In the genomic region with DNA sequence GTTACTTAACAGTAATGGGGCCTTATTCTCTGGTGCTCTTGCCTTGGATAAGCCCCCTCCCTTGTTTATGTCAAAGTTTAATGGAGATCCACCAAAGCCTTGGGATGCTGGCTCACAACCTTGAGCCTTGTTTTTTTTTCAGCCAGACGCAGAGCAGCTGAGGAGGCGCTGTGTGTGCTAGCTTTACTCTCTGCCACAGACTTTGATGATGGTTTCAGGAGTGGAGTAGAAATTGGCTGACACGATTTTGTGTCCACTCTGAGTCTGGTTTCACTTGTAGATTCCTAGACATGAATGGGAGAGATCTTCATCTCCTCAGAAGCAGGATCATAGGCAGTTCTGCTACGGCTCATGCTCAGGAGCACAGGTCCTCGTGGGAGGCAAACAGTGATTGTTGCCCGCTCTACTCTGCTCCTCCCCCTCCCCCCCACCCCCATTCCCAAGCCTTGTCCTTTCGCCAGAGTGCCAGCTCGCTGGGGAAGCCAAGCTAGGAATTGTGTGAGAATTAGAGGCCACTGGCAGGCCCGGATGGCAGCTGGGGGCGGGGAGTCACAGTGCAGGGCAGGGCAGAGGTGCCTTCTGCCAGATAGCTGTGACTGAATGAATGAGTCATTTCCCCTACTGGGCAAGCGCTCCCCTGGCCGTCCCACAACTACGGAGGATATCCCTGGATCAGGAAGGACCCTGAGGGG, we compare ENCODE assay signal across 8 mouse cellular contexts. TPM values are rescaled to one million over a fixed set of nuclear protein-coding genes. Genes with fewer than 3 reads are reported as not detected.
DNase-seq lines count a peak whose midpoint lies in the region; ATAC-seq and TF ChIP-seq lines count a peak whose summit lies in the region.

No protein-coding gene starts in this region.

- H3K4me2 ChIP-seq in forebrain, embryonic 11.5 days (ENCODE audit: low read depth, low read length, severe bottlenecking): peak overlapping the region; percentile 83

- peak; percentile 51 for ATAC-seq in forebrain, embryonic 11.5 days (replicated peaks; ENCODE audit: low FRiP score)

- intact Hi-C loops in heart, postnatal 25 days (cut with DNase I): loop anchor here (5.0 kb wide), 2 partner anchors 65 to 105 kb away; a partner anchor contains a TSS

- peak overlapping the region; percentile 41 for H3K4me3 ChIP-seq in bone marrow macrophage, adult 2 months (ENCODE audit: insufficient read depth, low read length)
- H3K4me3 ChIP-seq in forebrain, embryonic 11.5 days (ENCODE audit: low read depth, low read length): peak overlapping the region; percentile 38
- peak overlapping the region; percentile 38 for H3K4me3 ChIP-seq in limb, embryonic 10.5 days
- H3K4me3 ChIP-seq in thymus, adult 2 months (ENCODE audit: control insufficient read depth, insufficient read depth, low read length): no peak overlapping the region

- WGBS in forebrain, embryonic 11.5 days: 2% methylated on average over 13 of the region's 13 CpGs
- under 1% methylated on average over 13 of the region's 13 CpGs for WGBS in limb, embryonic 10.5 days
- WGBS in thymus, adult 2 months: 24% methylated on average over 13 of the region's 13 CpGs

- no peak for TF ChIP-seq POLR2A in bone marrow macrophage, adult 2 months (IDR thresholded peaks at IDR 0.05; ENCODE audit: borderline replicate concordance, low read depth, low read length)
- no peak for TF ChIP-seq POLR2A in thymus, adult 2 months (IDR thresholded peaks at IDR 0.05; ENCODE audit: control insufficient read depth, extremely low read depth, insufficient read depth, low read length, poor library complexity)

- no peaks in the 10 kb centered on the region for H3K9me3 ChIP-seq in forebrain, embryonic 11.5 days (ENCODE audit: control insufficient read depth, low read length)
- H3K9me3 ChIP-seq in limb, embryonic 10.5 days (replicated peaks): no peaks in the 10 kb centered on the region

- no peak for TF ChIP-seq CTCF in bone marrow macrophage, adult 2 months (IDR thresholded peaks at IDR 0.05; ENCODE audit: low read depth, low read length)
- no peak for TF ChIP-seq CTCF in thymus, adult 2 months (IDR thresholded peaks at IDR 0.05; ENCODE audit: borderline replicate concordance, control insufficient read depth, extremely low read depth, insufficient read depth, low read length, poor library complexity)

- no peaks in the 10 kb centered on the region for H3K36me3 ChIP-seq in forebrain, embryonic 11.5 days (ENCODE audit: control insufficient read depth, insufficient read depth, low read length)
- H3K36me3 ChIP-seq in limb, embryonic 10.5 days: no peaks in the 10 kb centered on the region
- H3K36me3 ChIP-seq in thymus, adult 2 months (ENCODE audit: control insufficient read depth, insufficient read depth, low read length): no peaks in the 10 kb centered on the region

- no peak overlapping the region for H3K27ac ChIP-seq in bone marrow macrophage, adult 2 months (ENCODE audit: insufficient read depth, low read depth, low read length)
- H3K27ac ChIP-seq in forebrain, embryonic 11.5 days (ENCODE audit: low read depth, low read length): no peak overlapping the region
- H3K27ac ChIP-seq in limb, embryonic 10.5 days: no peak overlapping the region
- H3K27ac ChIP-seq in thymus, adult 2 months (ENCODE audit: control insufficient read depth, insufficient read depth, low read length): no peak overlapping the region

- no peaks in the 10 kb centered on the region for H3K4me1 ChIP-seq in bone marrow macrophage, adult 2 months (ENCODE audit: control insufficient read depth, insufficient read depth, low read length)
- peaks cover 5% of the 10 kb centered on the region; the same call in 1 of the 2 replicates for H3K4me1 ChIP-seq in forebrain, embryonic 11.5 days (replicated peaks; ENCODE audit: control insufficient read depth, insufficient read depth, low read length)
- H3K4me1 ChIP-seq in limb, embryonic 10.5 days: peaks cover 31% of the 10 kb centered on the region
- H3K4me1 ChIP-seq in thymus, adult 2 months (replicated peaks; ENCODE audit: control insufficient read depth, insufficient read depth, low read length): no peaks in the 10 kb centered on the region

- no peak overlapping the region for H3K9ac ChIP-seq in forebrain, embryonic 11.5 days (ENCODE audit: low read length)

- H3K27me3 ChIP-seq in forebrain, embryonic 11.5 days (ENCODE audit: control insufficient read depth, insufficient read depth, low read length): peaks cover 19% of the 10 kb centered on the region
- peaks cover 77% of the 10 kb centered on the region for H3K27me3 ChIP-seq in limb, embryonic 10.5 days (ENCODE audit: low read depth, poor library complexity, severe bottlenecking)
- peaks cover 7% of the 10 kb centered on the region; the same call in 1 of the 2 replicates for H3K27me3 ChIP-seq in thymus, adult 2 months (ENCODE audit: control insufficient read depth, insufficient read depth, low read length)

- peak; percentile 73 for DNase-seq in ES-CJ7 (ENCODE audit: low read depth, low spot score)
- DNase-seq in forebrain, embryonic 11.5 days (ENCODE audit: low spot score): peak; percentile 68
- DNase-seq in heart, postnatal 25 days (ENCODE audit: low spot score): peak; percentile 43
- peak; percentile 45 for DNase-seq in limb, embryonic 10.5 days (ENCODE audit: low spot score)
- peak; percentile 36 for DNase-seq in mesoderm, embryonic 11.5 days (ENCODE audit: low read depth, low spot score)
- DNase-seq in thymus, adult 2 months: no peak
- no peak for DNase-seq in right cerebral cortex, adult 18-20 months

RNA-seq across cellular contexts. Expression of a gene that starts 0.4 kb away (rescaled TPM):
- polyA plus RNA-seq in bone marrow macrophage, adult 2 months (2012; ENCODE audit: insufficient read depth, insufficient read length, missing spikeins): not detected in 2 replicates
- 2.3 and 5.0 TPM in 2 replicates for polyA plus RNA-seq in forebrain, embryonic 11.5 days (2014; fragmentation: Nextera tagmentation; extraction: Ambion mirVana)
- total RNA-seq in heart, postnatal 25 days (2021): 1 to 10 TPM; 5.5 to 7.5 TPM
- 5.0 and 5.2 TPM in 2 replicates for polyA plus RNA-seq in limb, embryonic 10.5 days (2016; fragmentation: Nextera tagmentation; extraction: Ambion mirVana)
- 5.2 and 6.1 TPM in 2 replicates for polyA plus RNA-seq in thymus, adult 2 months (2012; rRNA removed)

Comparison
In these comparisons a context has a peak if more than half of its experiments do, and no peak if none do; other contexts are left out.
1. DNase-seq: peak in ES-CJ7 (single experiment), forebrain, embryonic 11.5 days (single experiment), heart, postnatal 25 days (single experiment), limb, embryonic 10.5 days (single experiment) and mesoderm, embryonic 11.5 days (single experiment); none in thymus, adult 2 months (single experiment) and right cerebral cortex, adult 18-20 months (single experiment).